Mouse (Mus musculus) heart, adult 2 months (tissue): ENCODE data around the gene 1700020A23Rik. TPM values are rescaled to one million over a fixed set of nuclear protein-coding genes. Genes with fewer than 3 reads are reported as not detected.

ENCODE experiments used
- DNase-seq, 2 experiments: peaks; one replicate each; pipeline ENCODE4 v3.0.0; 2021
- H3K27ac ChIP-seq: fragments of 200-600 bp; 2 replicates; pipeline ENCODE4 v1.8.1; 2022
- H3K27me3 ChIP-seq: fragments of 200-500 bp; 2 replicates; pipeline ENCODE4 v1.6.1; 2012; ENCODE audit warnings: mild to moderate bottlenecking, low read length, inconsistent platforms, mixed read lengths; ENCODE audit not compliant: control insufficient read depth, insufficient read depth
- H3K36me3 ChIP-seq: fragments of 200-500 bp; 2 replicates; pipeline ENCODE4 v1.6.1; 2012; ENCODE audit warnings: low read length, inconsistent platforms; ENCODE audit not compliant: control insufficient read depth, insufficient read depth
- H3K4me1 ChIP-seq: fragments of 200-500 bp; 2 replicates; pipeline ENCODE4 v1.6.1; 2011; ENCODE audit warnings: low read length; ENCODE audit not compliant: control insufficient read depth, insufficient read depth
- H3K4me3 ChIP-seq: fragments of 200-600 bp; 2 replicates; pipeline ENCODE4 v1.8.1; 2022
- H3K79me2 ChIP-seq: fragments of 200-500 bp; replicated peaks from 2 replicates; pipeline ENCODE4 v1.6.1; 2012; ENCODE audit warnings: mild to moderate bottlenecking, inconsistent platforms, low read length, moderate library complexity, mixed read lengths; ENCODE audit not compliant: control insufficient read depth, insufficient read depth
- H3K9ac ChIP-seq: fragments of 200-500 bp; 2 replicates; pipeline ENCODE4 v1.6.1; 2012; ENCODE audit warnings: low read depth, mild to moderate bottlenecking, control low read depth, inconsistent platforms, low read length, mixed read lengths
- CTCF ChIP-seq: fragments of 200-600 bp; IDR thresholded peaks from 2 replicates; pipeline ENCODE4 v1.8.1; 2022; ENCODE audit warnings: antibody characterized with exemption, mild to moderate bottlenecking, moderate library complexity
- EP300 ChIP-seq: fragments of 200-500 bp; IDR thresholded peaks from 2 replicates; pipeline ENCODE4 v1.6.1; 2011; ENCODE audit warnings: low read depth, low read length, control low read depth; ENCODE audit not compliant: insufficient read depth
- POLR2A ChIP-seq: fragments of 200-500 bp; IDR thresholded peaks from 2 replicates; pipeline ENCODE4 v1.6.1; 2011; ENCODE audit warnings: mild to moderate bottlenecking, low read depth, low read length, control low read depth; ENCODE audit not compliant: insufficient read depth
- WGBS: fragments of 180-500 bp; shearing (Covaris S2); methylation state at CpG from one replicate; pipeline ENCODE4 v1.1.7; 2018; 5-methylcytosine and 5-hydroxymethylcytosine counted together
- intact Hi-C: fragments of 180-260 bp; cut with DNase I; formaldehyde crosslinking; loops from one replicate; pipeline ENCODE4 v1.15.1; 2025
- polyA plus RNA-seq: library from polyadenylated mRNA; depleted of rRNA; stranded (reverse); fragments of >200 nt; gene quantifications from 2 replicates; pipeline ENCODE4 v1.2.3, GENCODE M21; 2012
- total RNA-seq, 2 experiments: library from RNA; stranded (reverse); gene quantifications; 2 replicates each; pipeline ENCODE4 v1.2.3; 2021

Gene 1700020A23Rik
- total and polyA plus RNA-seq, 3 experiments: not detected

DNA sequence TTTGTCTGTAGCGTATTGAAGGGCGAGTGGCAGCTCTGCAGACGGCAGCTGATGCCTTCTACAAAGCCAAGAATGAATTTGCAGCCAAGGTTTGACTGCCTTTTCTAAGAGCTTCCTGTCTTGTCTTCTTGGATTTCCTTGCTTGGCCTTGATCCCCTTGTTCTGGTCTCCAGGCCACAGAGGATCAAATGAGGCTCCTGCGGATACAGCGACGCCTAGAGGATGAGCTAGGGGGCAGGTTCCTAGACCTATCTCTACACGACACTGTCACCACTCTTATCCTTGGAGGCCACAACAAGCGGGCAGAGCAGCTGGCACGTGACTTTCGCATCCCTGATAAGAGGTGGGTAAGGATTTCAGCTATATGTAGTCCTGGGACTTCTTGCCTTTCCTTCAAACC lies 37.1 kb downstream of the 1700020A23Rik start:
- no peak for DNase-seq
- Histone ChIP-seq H3K27me3 (no peaks in the 10 kb centered on the region), H3K4me1 (no peaks in the 10 kb centered on the region), H3K79me2 (no peaks in the 10 kb centered on the region), H3K27ac (no peak overlapping the region), H3K36me3 (no peaks in the 10 kb centered on the region), H3K4me3 (no peak overlapping the region), H3K9ac (no peak overlapping the region)
- TF ChIP-seq EP300 (no peak), POLR2A (no peak), CTCF (no peak)
- 78% methylated on average over 10 of the region's 10 CpGs for WGBS
- intact Hi-C loops: no loop called here

DNA sequence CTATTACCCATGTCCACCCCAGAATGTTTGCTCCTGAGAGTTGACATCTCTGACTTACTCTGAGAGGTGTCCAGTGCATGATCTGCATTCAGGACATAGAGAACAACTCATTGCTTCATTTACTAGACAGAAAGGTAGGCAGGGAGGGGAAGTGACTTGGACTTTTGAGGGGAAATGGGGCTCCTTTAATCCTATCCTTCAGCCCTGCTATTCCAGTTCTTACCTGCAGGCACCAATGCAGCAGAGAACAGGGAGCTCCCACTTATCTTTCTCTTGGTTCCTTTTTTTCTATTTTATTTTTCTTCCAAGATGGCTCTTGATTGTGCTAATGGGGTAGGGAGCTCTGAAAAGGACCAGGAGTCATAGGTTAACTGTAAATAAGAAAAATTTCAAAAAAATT lies 43.4 kb downstream of the 1700020A23Rik start:
- intact Hi-C loops: loop anchor here (2.0 kb wide), 1 partner anchor 24 kb away; the partner anchor contains the start of genes Pced1a and Vps16
- no peaks in the 10 kb centered on the region for H3K36me3 ChIP-seq

DNA sequence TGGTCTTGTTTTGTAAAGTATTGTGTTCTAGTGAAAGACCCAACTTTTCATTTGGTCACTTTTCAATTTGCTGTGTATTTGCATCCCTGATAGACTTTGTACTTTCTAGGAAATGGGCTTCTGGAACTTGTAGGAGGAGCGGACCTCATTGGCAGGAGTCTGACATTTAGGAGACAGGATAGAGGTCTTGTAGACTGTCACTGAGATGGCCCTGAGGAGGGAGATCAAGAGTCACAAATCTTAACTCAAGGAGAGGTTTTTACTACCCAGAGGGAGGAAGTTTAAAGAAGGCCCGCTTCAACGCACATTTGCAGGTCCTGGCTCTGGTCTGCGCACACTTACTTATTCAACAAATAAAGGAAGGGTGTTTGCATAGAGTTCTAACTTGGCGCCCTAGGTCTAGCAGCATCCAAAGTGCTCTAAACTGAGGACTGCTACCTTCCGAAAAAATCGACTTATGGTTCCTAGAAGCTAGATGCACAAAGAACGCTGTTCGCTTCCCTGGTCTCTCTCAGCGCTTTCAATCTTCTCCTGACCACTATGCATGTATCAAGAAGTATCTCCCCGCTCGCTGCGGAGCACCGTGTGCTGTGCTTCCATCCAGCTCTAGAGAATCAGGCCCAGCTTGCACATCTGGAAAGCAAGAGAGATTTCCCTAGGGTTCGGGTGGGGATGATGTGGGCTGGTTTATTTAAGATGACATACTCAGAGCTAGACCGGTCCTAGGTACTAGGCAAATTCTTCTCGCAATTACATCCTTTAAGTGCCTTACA lies 44.1 kb downstream of the 1700020A23Rik start:
- peaks cover 6% of the 10 kb centered on the region for H3K4me1 ChIP-seq
- H3K9ac ChIP-seq: 0 out of 2 replicates have a peak overlapping the region, but pooled peaks have one; percentile 5
- WGBS: 15% methylated on average over 17 of the region's 17 CpGs
- no peaks in the 10 kb centered on the region; the same call in none of the 2 replicates for H3K79me2 ChIP-seq
- intact Hi-C loops: loop anchor here (2.0 kb wide), 1 partner anchor 24 kb away; the partner anchor contains the start of genes Pced1a and Vps16
- H3K36me3 ChIP-seq: no peaks in the 10 kb centered on the region; the same call in 1 of the 2 replicates
- TF ChIP-seq EP300: no peak
- TF ChIP-seq POLR2A: no peak
- no peak for TF ChIP-seq CTCF
- DNase-seq: peak in 1 of 2 experiments; percentile 18
- no peaks in the 10 kb centered on the region for H3K27me3 ChIP-seq
- H3K4me3 ChIP-seq: peak overlapping the region; percentile 92
- H3K27ac ChIP-seq: no peak overlapping the region; the same call in 1 of the 2 replicates

More for the DNA sequence above, 43.4 kb downstream of the 1700020A23Rik start:
- Histone ChIP-seq H3K79me2 (no peaks in the 10 kb centered on the region; the same call in none of the 2 replicates), H3K4me1 (peaks cover 3% of the 10 kb centered on the region), H3K27me3 (no peaks in the 10 kb centered on the region), H3K27ac (no peak overlapping the region), H3K9ac (no peak overlapping the region), H3K4me3 (no peak overlapping the region)
- TF ChIP-seq CTCF (no peak), POLR2A (no peak), EP300 (no peak)
- no peak for DNase-seq

- WGBS: under 1% methylated on average over 49 of the region's 50 CpGs
- H3K4me1 ChIP-seq: peaks cover 7% of the 10 kb centered on the region
- H3K27me3 ChIP-seq: no peaks in the 10 kb centered on the region
- peak within 1 kb of the TSS; percentile 92 for H3K4me3 ChIP-seq
- peaks cover 5% of the 10 kb centered on the region for H3K36me3 ChIP-seq
- TF ChIP-seq CTCF: no peak
- TF ChIP-seq EP300: no peak
- TF ChIP-seq POLR2A: peak; percentile 91
- intact Hi-C loops: loop anchor here (2.0 to 5.0 kb wide), 4 partner anchors 25 to 112 kb away; partner anchors contain the start of genes Mrps26, Pced1a and Vps16
- H3K9ac ChIP-seq: peak within 1 kb of the TSS; percentile 91
- DNase-seq: peak; percentile 95 to 98
- H3K79me2 ChIP-seq: no peaks in the 10 kb centered on the region; the same call in none of the 2 replicates
- peak within 1 kb of the TSS; percentile 83 for H3K27ac ChIP-seq
Observed at GRCm38 (mm10) chr2:130449794-130450433, 44.9 kb downstream of the 1700020A23Rik start, which contains the start of gene Ptpra. Gene Ptpra (plus strand): TSS chr2:130450278.

DNA sequence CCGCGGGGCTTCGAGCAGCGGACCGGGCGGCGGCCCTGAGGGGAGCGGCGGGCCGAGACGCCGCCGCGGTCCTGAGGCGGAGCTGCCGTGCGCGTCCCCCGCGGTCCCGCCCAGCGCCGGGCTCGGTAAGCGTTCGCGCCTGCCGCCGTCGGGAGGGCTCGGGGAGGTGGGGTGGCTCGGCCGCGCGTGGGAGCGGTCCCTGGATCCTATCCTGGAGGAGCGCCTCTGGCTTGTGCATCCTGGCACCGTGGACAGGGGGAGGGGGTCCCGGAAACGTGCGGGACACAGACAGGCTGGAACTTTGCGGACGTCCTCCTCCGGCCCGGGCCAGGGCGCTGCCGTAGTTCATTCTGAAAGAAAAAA lies 45.4 kb downstream of the 1700020A23Rik start:
- no peak for TF ChIP-seq EP300
- TF ChIP-seq POLR2A: no peak
- no peak for TF ChIP-seq CTCF
- DNase-seq: peak in 1 of 2 experiments; percentile 90
- intact Hi-C loops: loop anchor here (2.0 to 5.0 kb wide), 3 partner anchors 30 to 112 kb away; partner anchors contain the start of gene Mrps26
- WGBS: under 1% methylated on average over 44 of the region's 47 CpGs
- peak overlapping the region; percentile 91 for H3K9ac ChIP-seq
- H3K4me1 ChIP-seq: peaks cover 10% of the 10 kb centered on the region
- no peaks in the 10 kb centered on the region; the same call in none of the 2 replicates for H3K79me2 ChIP-seq
- peak overlapping the region; percentile 83 for H3K27ac ChIP-seq
- H3K27me3 ChIP-seq: no peaks in the 10 kb centered on the region
- H3K4me3 ChIP-seq: peak overlapping the region; percentile 92
- H3K36me3 ChIP-seq: peaks cover 5% of the 10 kb centered on the region
